Mouse (Mus musculus): ENCODE measurements around the gene Gm7137.
"Not testable (repeated sequence)": the region's sequence is repeated elsewhere in the genome, so short reads cannot be mapped to it uniquely, and the experiment has no call there.

Gm7137 gene

DNA sequence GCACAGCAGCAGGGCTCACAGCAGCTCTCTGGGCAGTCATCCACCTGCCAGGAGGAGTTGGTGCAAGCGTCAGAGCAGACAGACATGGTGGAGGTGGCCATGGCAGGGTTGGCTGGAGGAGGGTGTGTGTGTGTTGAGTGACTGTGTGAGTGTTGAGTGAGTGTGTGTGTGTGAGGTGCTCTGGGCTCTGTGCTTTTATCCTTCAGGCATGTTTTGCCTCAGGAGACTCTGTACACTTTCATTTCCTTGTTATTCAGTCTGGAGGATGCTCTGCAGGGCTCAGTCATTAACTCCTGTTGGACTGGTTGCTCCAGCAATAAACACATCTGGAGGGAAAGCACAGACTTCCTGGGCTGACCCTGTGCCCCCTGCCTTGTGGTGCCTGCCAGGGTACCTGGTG is 36.7 kb downstream of the Gm7137 start, which contains the start of gene Gm9736:
Gene Gm9736 (minus strand): TSS at position 101 of the 400 bp plus-strand sequence.
- not testable (repeated sequence) for DNase-seq

DNA sequence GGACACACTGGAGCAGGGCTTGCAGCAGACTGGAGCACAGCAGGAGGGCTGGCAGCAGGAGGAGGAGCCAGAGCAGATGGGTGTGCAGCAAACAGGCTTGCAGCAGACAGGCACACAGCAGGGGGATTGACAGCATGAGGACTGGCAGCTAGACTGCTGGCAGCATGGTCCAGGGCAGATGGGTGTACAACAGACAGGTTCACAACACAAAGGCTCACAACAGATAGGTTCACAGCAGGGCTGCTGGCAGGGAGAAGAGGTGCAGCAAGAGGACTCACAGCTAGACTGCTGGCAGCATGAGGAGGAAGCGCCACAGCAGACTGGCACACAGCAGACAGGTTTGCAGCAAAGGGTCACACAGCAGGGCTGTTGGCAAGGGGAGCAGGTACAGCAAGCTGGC is 37.3 kb downstream of the Gm7137 start:
- DNase-seq: not testable (repeated sequence)

DNA sequence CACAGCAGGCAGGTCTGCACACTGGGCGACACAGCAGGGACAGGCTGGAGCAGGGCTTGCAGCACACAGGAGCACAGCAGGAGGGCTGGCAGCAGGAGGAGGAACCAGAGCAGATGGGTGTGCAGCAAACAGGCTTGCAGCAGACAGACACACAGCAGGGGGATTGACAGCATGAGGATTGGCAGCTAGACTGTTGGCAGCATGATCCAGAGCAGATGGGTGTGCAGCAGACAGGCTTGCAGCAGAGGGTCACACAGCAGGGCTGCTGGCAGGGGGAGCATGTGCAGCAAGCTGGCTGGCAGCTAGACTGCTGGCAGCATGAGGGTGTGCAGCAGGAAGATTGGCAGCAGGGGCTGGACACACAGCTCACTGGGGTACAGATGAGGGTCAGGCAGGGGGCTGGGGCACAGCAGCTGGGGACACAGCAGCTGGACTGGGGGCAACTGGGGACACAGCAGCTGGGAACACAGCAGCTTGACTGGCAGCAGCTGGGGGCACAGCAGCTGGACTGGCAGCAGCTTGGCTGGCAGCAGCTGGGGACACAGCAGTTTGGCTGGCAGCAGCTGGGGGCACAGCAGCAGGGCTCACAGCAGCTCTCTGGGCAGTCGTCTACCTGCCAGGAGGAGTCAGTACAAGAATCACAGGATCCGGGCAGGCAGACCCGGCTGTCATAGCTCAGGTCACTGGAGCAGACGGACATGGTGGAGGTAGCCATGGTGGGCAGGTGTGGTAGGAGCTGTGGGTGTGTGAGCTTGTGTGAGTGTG is 45.9 kb downstream of the Gm7137 start, which contains the start of gene Gm18596:
Gene Gm18596 (minus strand): TSS at position 715 of the 765 bp plus-strand sequence.
- not testable (repeated sequence) for DNase-seq

DNA sequence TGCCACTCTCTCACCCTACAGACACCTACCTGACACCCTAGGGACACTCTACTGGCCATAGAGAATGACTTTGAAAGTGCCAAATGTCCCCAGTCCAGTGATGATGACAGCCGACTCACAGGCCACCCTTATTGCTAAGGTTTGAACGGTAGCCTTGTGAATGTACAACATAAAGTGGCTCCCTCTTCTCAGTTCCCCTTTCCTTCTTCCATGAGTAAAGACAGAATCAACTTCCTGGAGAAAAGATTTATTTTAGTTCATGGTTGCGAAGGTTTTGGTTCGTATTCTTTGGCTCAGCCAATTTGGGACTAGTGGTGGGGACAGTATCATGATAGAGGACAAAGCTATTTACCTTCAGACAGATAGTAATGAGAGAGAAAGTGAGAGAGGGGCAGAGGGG is 49.1 kb downstream of the Gm7137 start:
- DNase-seq: no peak

Data from lung, postnatal 4 days (tissue).